Mouse (Mus musculus) neural tube, embryonic 12.5 days (tissue): ENCODE results near the gene Pgp. TPM values are rescaled to one million over a fixed set of nuclear protein-coding genes. Genes with fewer than 3 reads are reported as not detected.

Source experiments
- ATAC-seq: fragments of 200-750 bp; cut with Nextera tagmentation; 2 replicates; pipeline ENCODE4 v1.8.0; 2017; ENCODE audit warnings: low read depth, mild to moderate bottlenecking, moderate TSS enrichment, moderate library complexity; ENCODE audit not compliant: low FRiP score
- H3K27ac ChIP-seq: fragments of 300-500 bp; sonication (generic); 2 replicates; pipeline ENCODE4 v1.5.1; 2016
- H3K27me3 ChIP-seq: fragments of 300-500 bp; sonication (generic); replicated peaks from 2 replicates; pipeline ENCODE4 v1.6.1; 2016; ENCODE audit warnings: mild to moderate bottlenecking
- H3K36me3 ChIP-seq: fragments of 300-500 bp; sonication (generic); 2 replicates; pipeline ENCODE4 v1.6.1; 2016; ENCODE audit warnings: mild to moderate bottlenecking
- H3K4me1 ChIP-seq: fragments of 300-500 bp; sonication (generic); 2 replicates; pipeline ENCODE4 v1.6.1; 2016
- H3K4me2 ChIP-seq: fragments of 300-500 bp; sonication (generic); replicated peaks from 2 replicates; pipeline ENCODE4 v1.6.1; 2016; ENCODE audit warnings: mild to moderate bottlenecking
- H3K4me3 ChIP-seq: fragments of 300-500 bp; sonication (generic); 2 replicates; pipeline ENCODE4 v1.5.1; 2016
- H3K9ac ChIP-seq: fragments of 300-500 bp; sonication (generic); 2 replicates; pipeline ENCODE4 v1.6.1; 2016; ENCODE audit warnings: mild to moderate bottlenecking
- H3K9me3 ChIP-seq: fragments of 300-500 bp; sonication (generic); 2 replicates; pipeline ENCODE4 v1.6.1; 2016; ENCODE audit warnings: mild to moderate bottlenecking
- WGBS: fragments of 180-500 bp; shearing (Covaris S2); methylation state at CpG from one replicate; pipeline ENCODE4 v1.1.7; 2016; 5-methylcytosine and 5-hydroxymethylcytosine counted together
- polyA plus RNA-seq: library from polyadenylated mRNA; unstranded; fragments of >200 nt; fragmentation: Nextera tagmentation; extraction: Ambion mirVana; gene quantifications from 2 replicates; pipeline ENCODE4 v1.2.1, GENCODE M21; 2016

Gene Pgp
- polyA plus RNA-seq, 1 experiment from 2014 or later: 58.6 TPM

DNA sequence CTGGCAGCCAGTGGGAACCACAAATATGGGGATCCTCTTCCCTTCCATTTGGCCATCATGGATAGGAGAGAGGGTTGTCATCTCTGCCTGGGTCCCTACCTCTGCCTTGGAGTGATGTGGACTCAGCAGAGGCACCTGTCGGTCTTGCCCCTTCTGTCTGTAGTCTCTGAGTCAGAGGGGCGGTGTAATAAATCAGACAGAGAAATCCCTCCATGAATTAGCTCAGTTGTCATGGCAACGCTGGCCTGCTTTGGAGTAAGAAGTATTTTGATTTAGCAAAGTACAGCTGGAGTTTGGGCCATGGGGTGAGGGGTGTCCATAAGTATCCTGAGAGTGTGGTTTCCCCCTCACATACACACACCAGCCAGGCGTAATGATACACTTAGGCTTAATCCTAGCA, 20.2 kb downstream of the Pgp start:
- Histone ChIP-seq H3K36me3 (no peaks in the 10 kb centered on the region), H3K4me1 (peaks cover 33% of the 10 kb centered on the region), H3K27me3 (no peaks in the 10 kb centered on the region), H3K4me2 (peak overlapping the region; percentile 92; the same call in 1 of the 2 replicates), H3K9ac (no peak overlapping the region), H3K9me3 (no peaks in the 10 kb centered on the region), H3K4me3 (no peak overlapping the region), H3K27ac (no peak overlapping the region)
- 71% methylated on average over 4 of the region's 4 CpGs for WGBS
- ATAC-seq: no peak

DNA sequence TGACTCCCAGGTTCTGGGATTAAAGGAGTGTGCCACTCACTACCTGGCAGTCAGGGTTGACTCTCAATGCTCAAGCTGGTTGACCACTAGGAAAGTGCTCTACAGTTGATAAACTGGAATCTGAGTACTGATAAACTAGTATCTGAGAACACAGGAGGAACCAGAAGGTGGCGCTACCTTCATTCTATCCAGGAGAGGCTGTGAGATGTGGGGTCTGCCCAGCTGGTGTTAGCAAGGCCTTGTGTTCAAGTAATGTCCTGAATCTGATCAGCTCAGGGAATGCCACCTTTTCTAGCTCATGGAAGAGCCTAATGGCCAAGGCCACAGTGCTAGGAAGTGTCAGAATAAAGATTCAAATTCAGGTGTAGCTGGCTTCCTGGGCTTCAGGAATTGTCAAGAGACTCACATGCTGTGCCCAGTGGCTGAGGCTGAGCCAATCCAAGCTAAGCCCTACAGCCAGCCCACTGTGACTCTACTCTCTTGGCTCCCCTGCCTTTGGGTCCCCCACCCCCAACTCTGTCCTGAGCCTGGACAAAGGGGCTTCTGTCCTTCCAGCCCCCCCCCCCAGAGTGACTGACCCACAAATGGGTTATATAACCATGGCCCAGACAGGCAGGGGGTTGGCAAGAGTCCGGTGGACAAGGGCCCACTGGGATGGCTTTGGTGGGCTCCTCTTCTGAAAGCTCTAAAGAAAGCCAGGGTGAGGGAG, 24.6 kb downstream of the Pgp start:
- Histone ChIP-seq H3K4me2 (no peak overlapping the region), H3K27ac (no peak overlapping the region)
- 37% methylated on average over 2 of the region's 2 CpGs for WGBS

DNA sequence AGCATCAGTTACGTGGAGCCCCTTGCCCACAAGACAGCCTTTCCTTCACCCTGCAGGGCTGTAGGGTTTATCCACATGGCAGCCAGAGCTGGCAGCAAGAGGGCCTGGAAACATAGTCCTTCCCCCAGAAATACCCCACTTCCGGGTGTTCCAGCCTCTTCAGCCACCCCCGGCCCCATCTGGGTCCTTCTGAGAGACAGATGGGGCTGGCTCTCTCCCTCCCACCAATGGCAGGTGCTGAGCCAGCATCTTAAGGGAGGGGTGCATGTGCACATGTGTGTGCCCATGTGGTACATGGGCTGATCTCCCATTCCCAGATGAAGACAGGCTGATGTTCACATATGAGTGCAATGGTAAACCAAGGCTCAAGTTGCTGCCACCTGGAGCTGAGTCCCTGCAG, 25.3 kb downstream of the Pgp start:
- Histone ChIP-seq H3K27me3 (no peaks in the 10 kb centered on the region), H3K9ac (peak overlapping the region; percentile 13; the same call in 1 of the 2 replicates), H3K4me3 (no peak overlapping the region), H3K4me2 (no peak overlapping the region), H3K36me3 (peaks cover 36% of the 10 kb centered on the region), H3K9me3 (no peaks in the 10 kb centered on the region), H3K4me1 (peaks cover 5% of the 10 kb centered on the region), H3K27ac (no peak overlapping the region)
- no peak for ATAC-seq
- 84% methylated on average over 3 of the region's 3 CpGs for WGBS

More for the DNA sequence above, 24.6 kb downstream of the Pgp start:
- ATAC-seq: no peak
- H3K4me1 ChIP-seq: peaks cover 11% of the 10 kb centered on the region
- no peak overlapping the region for H3K9ac ChIP-seq
- no peaks in the 10 kb centered on the region for H3K9me3 ChIP-seq
- H3K27me3 ChIP-seq: no peaks in the 10 kb centered on the region
- peaks cover 33% of the 10 kb centered on the region for H3K36me3 ChIP-seq
- no peak overlapping the region for H3K4me3 ChIP-seq

DNA sequence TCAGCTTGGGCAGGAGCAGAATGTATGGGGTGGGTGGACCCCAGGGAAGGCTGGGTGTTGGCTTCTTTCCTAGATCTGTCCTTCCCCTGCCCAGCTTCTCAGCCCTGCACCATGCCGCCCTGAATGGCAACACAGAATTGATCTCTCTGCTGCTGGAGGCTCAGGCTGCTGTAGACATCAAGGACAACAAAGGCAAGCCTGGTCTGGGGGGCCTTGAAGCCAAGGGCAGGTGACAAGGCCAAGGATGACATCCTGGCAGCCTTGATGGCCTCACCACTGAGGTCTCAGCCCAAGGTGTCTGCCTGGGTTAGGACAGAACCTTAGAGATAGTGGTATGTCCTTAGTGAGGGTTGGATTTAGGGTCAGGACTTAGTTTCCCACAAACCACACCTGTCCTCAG, 25.8 kb downstream of the Pgp start:
- Histone ChIP-seq H3K4me2 (no peak overlapping the region), H3K9ac (no peak overlapping the region), H3K36me3 (peaks cover 42% of the 10 kb centered on the region), H3K27me3 (no peaks in the 10 kb centered on the region), H3K9me3 (no peaks in the 10 kb centered on the region), H3K4me3 (no peak overlapping the region), H3K4me1 (no peaks in the 10 kb centered on the region), H3K27ac (no peak overlapping the region)
- no peak for ATAC-seq
- 78% methylated on average over 1 of the region's 1 CpGs for WGBS

DNA sequence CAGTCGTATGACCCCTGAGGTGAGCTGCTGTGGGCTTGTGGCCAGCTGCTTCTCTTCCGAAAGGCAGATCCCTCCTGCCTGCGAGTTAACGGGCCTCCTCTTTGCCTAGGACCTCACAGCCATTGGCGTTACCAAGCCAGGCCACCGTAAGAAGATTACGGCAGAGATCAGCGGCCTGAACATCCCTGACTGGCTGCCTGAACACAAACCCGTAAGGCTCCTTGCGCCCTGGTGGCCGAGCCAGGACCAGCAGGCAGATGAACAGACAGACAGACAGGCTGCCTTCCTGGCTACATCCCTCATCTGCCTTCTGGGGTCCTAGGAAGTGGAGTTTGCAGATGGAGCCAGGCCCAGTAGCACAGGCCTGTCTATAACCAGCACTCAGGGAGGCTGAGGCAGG, 32.0 kb downstream of the Pgp start:
- Histone ChIP-seq H3K4me1 (peaks cover 7% of the 10 kb centered on the region), H3K36me3 (peaks cover 81% of the 10 kb centered on the region), H3K9ac (no peak overlapping the region), H3K9me3 (no peaks in the 10 kb centered on the region), H3K27me3 (0 out of 2 replicates have a peak, but pooled peaks cover 2% of the 10 kb centered on the region), H3K27ac (no peak overlapping the region), H3K4me3 (no peak overlapping the region), H3K4me2 (no peak overlapping the region)
- no peak for ATAC-seq
- 46% methylated on average over 11 of the region's 11 CpGs for WGBS

DNA sequence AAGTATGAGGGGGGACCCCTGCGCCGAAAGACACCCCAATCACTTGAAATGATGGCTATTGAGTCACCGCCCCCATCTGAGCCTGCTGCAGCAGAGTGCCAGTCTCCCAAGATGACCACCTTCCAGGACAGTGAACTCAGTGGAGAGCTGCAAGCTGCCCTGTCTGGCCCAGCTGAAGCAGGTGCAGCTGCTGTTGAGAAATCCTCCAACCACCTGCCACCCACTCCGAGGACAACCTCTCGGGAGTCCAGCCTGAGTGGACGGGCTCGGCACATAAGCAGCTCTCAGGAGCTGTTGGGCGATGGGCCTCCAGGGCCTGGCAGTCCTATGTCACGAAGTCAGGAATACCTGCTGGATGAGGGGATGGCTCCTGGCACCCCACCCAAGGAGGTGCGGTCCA, 33.9 kb downstream of the Pgp start:
- no peak overlapping the region for H3K9ac ChIP-seq
- H3K9me3 ChIP-seq: no peaks in the 10 kb centered on the region
- WGBS: 96% methylated on average over 10 of the region's 10 CpGs
- peaks cover 82% of the 10 kb centered on the region for H3K36me3 ChIP-seq
- 0 out of 2 replicates have a peak, but pooled peaks cover 3% of the 10 kb centered on the region for H3K27me3 ChIP-seq
- ATAC-seq: no peak
- no peak overlapping the region for H3K4me2 ChIP-seq
- H3K27ac ChIP-seq: no peak overlapping the region
- peaks cover 7% of the 10 kb centered on the region for H3K4me1 ChIP-seq
- no peak overlapping the region for H3K4me3 ChIP-seq

DNA sequence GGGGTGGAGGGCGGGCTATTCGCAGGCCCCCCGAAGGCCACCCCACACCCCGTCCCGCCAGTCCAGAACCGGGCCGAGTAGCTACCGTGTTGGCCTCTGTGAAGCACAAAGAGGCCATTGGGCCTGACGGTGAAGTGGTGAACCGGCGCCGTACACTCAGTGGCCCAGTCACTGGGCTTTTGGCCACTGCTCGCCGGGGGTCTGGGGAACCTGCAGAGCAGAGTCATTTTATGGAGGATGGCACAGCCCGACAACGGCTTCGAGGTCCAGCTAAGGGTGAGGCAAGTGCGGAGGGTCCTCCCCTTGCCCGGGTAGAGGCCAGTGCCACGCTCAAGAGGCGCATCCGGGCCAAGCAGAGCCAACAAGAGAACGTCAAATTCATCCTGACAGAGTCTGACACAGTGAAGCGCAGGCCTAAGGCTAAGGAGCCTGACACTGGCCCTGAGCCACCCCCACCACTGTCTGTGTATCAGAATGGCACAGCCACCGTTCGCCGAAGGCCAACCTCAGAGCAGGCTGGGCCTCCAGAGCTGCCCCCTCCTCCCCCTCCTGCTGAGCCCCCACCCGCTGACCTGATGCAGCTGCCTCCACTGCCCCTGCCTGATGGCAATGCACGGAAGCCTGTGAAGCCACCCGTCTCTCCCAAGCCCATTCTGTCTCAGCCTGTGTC, 35.2 kb downstream of the Pgp start:
- no peak overlapping the region for H3K9ac ChIP-seq
- H3K27me3 ChIP-seq: 0 out of 2 replicates have a peak, but pooled peaks cover 3% of the 10 kb centered on the region
- peaks cover 7% of the 10 kb centered on the region for H3K4me1 ChIP-seq
- H3K27ac ChIP-seq: no peak overlapping the region
- no peak for ATAC-seq
- peaks cover 87% of the 10 kb centered on the region for H3K36me3 ChIP-seq
- H3K9me3 ChIP-seq: no peaks in the 10 kb centered on the region
- no peak overlapping the region for H3K4me3 ChIP-seq
- no peak overlapping the region for H3K4me2 ChIP-seq
- WGBS: 91% methylated on average over 30 of the region's 30 CpGs

DNA sequence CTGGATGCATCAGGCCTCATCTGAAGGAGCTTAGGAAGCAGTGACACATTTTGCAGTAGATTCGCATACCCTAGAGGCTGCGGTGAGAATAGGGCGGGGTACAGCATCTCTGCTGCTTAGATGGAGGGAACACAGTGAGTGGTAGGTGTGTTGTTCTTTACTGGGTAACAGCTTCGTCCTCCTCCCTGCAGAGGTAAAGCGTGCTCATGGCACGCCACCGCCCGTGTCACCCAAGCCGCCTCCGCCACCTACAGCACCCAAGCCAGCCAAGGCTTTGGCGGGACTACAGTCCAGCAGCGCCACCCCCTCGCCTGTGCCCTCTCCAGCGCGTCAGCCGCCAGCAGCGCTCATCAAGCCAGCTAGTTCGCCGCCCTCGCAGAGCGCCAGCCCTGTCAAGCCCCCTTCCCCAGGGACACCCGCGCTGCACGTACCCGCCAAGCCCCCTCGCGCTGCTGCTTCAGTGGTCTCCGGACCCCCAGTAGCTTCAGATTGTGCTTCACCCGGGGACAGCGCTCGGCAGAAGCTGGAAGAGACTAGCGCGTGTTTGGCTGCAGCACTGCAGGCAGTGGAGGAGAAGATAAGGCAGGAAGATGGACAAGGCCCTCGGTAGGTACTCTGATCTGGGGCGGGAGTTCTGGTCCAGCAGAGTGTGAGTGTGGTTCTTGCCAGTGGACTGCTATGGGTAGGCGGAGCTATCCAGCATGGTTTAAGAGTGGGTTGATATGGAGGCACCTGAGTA, 36.3 kb downstream of the Pgp start:
- Histone ChIP-seq H3K4me2 (peak overlapping the region; percentile 28), H3K27me3 (0 out of 2 replicates have a peak, but pooled peaks cover 3% of the 10 kb centered on the region), H3K4me1 (peaks cover 7% of the 10 kb centered on the region), H3K27ac (no peak overlapping the region), H3K36me3 (peaks cover 87% of the 10 kb centered on the region), H3K9me3 (no peaks in the 10 kb centered on the region), H3K4me3 (no peak overlapping the region), H3K9ac (no peak overlapping the region)
- 0 out of 2 replicates have a peak, but pooled peaks have one; percentile 5 for ATAC-seq
- WGBS: 29% methylated on average over 36 of the region's 36 CpGs

DNA sequence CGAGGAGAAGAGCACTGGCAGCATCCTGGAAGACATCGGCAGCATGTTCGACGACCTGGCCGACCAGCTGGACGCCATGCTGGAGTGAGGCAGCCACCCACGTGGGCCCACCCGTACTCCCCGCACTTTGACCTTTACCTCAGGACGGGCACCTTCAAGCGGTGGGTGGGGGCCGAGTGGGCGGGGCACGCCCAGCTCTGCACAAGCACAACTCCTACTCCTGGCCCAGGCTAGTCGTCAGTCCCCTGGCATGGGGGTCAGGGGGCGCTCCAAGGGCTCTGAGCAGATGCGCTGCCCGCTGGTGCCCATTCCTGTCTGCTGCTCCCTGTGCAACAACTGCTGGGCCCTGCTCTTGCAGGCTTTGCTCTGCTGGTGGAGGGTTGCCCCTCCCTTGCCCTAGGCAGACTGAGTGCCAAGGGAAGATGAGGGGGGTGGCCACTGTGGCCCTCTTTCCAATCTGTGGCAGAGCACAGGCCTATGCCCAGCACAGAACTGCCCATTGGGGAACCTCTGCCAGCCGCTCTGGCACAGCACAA, 37.0 kb downstream of the Pgp start:
- Histone ChIP-seq H3K4me1 (peaks cover 7% of the 10 kb centered on the region), H3K9ac (no peak overlapping the region), H3K4me2 (no peak overlapping the region), H3K4me3 (no peak overlapping the region), H3K9me3 (no peaks in the 10 kb centered on the region), H3K27ac (no peak overlapping the region), H3K27me3 (0 out of 2 replicates have a peak, but pooled peaks cover 3% of the 10 kb centered on the region), H3K36me3 (peaks cover 87% of the 10 kb centered on the region)
- 59% methylated on average over 19 of the region's 19 CpGs for WGBS
- 0 out of 2 replicates have a peak, but pooled peaks have one; percentile 10 for ATAC-seq

DNA sequence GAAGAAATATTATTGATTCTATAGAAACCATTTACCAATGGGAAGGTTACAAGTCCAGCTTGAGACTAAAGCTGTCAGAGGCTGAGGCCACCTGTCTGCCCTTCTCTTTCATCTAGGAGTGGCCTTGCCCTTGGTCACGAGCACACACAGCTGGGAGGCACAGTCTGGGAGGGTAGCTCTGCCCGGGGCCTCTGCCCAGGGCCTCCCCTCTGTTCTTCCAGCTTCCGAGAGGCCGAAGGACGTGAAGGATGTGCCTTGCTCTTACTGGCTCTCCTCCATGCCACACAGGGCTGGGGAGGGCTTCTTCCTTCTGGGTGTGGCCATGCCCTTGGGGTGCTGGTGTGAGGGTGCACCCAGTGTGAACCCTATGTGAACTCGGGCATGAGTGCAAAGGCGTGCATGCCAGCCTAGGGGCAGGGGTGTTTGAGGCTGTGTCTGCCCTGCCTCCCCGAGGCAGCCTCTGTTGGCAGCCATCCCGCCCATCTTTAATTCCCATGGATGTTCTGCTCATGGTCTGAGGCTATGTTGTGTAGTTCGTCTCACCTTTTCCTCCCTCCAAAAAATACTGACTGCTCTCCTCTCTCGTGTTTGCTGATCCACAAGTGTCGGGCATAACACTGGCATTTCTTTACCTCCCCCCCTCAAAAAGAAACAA, 37.7 kb downstream of the Pgp start:
- Histone ChIP-seq H3K36me3 (peaks cover 86% of the 10 kb centered on the region), H3K27me3 (0 out of 2 replicates have a peak, but pooled peaks cover 3% of the 10 kb centered on the region), H3K4me1 (peaks cover 7% of the 10 kb centered on the region), H3K4me3 (no peak overlapping the region), H3K9ac (no peak overlapping the region), H3K4me2 (no peak overlapping the region), H3K9me3 (no peaks in the 10 kb centered on the region), H3K27ac (no peak overlapping the region)
- ATAC-seq: no peak
- WGBS: 88% methylated on average over 12 of the region's 12 CpGs

DNA sequence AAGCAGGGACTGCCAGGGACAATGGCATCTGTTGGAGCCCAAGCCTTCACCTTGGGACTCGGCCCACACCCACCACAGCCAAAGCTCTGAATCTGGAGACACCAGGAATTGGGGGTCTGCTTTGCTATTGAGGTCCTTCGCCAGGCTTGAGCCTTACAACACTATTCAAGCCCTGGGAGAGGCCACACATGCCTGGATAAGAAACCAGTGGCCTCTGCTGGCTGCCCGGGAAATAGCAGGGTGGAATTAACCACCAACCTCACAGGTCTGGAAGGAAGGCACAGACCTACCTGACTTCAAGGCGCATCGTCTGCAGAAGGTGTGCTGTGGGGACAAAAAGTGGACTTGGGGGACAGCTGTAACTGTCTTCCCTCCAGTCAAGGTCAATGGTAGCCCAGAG, 43.4 kb downstream of the Pgp start:
- Histone ChIP-seq H3K4me2 (0 out of 2 replicates have a peak overlapping the region, but pooled peaks have one; percentile 7), H3K9ac (no peak overlapping the region), H3K4me1 (no peaks in the 10 kb centered on the region; the same call in 1 of the 2 replicates), H3K27me3 (no peaks in the 10 kb centered on the region), H3K36me3 (peaks cover 93% of the 10 kb centered on the region), H3K27ac (no peak overlapping the region), H3K4me3 (no peak overlapping the region), H3K9me3 (no peaks in the 10 kb centered on the region)
- no peak for ATAC-seq
- 64% methylated on average over 5 of the region's 5 CpGs for WGBS
